ENCODE assay signal across 19 mouse cellular contexts in the genomic region with DNA sequence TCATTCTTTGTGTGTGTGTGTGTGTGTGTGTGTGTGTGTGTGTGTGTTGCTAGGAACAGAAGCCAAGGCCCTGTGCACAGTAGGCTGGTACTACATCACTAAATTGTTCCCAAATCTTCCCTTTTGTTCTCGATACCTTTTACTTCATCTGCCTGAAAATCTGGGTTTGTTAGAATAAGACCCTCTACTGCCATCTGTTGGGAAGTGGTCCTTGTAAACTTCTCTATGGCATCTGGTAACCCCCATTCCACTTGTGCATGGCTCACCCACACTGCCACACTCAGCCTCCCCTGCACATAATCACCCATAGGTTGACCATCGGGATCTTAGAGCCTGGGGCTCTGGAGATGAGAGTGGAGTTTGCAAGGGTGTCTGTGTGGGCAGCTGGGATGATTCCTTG. TPM values are rescaled to one million over a fixed set of nuclear protein-coding genes. Genes with fewer than 3 reads are reported as not detected.
A peak's percentile ranks its signal among the peaks of the same experiment; 100 is the strongest.
DNase-seq lines count a peak whose midpoint lies in the region; ATAC-seq and TF ChIP-seq lines count a peak whose summit lies in the region.
"Had no signal": no experiment of that assay in that cellular context is flagged by ENCODE, and none has a peak within 500 bp of the region (broad histone marks: within the 10 kb centered on the region; RNA-seq: fewer than 3 reads in every experiment).

No protein-coding gene starts in this region.

- no peak overlapping the region for H3K27ac ChIP-seq in hindbrain, postnatal 0 days
- no peak overlapping the region for H3K27ac ChIP-seq in hindbrain, embryonic 10.5 days
- no peak overlapping the region for H3K27ac ChIP-seq in lung, postnatal 0 days (ENCODE audit: low read length)
- H3K27ac ChIP-seq in stomach, postnatal 0 days (replicated peaks) = no peak overlapping the region
- H3K27ac ChIP-seq: embryonic facial prominence, embryonic 15.5 days; forebrain, embryonic 12.5 days; liver, embryonic 13.5 days; midbrain, embryonic 10.5 days had no signal

- no peak for ATAC-seq in hindbrain, postnatal 0 days
- no peak for ATAC-seq in lung, postnatal 0 days
- no peak for ATAC-seq in stomach, postnatal 0 days (ENCODE audit: low FRiP score, low TSS enrichment)
- ATAC-seq: CD4-positive, CD25-positive, alpha-beta regulatory T cell, adult 4 months had no signal

- H3K4me2 ChIP-seq in hindbrain, postnatal 0 days (ENCODE audit: low read depth, low read length) = no peak overlapping the region
- H3K4me2 ChIP-seq in lung, postnatal 0 days (replicated peaks; ENCODE audit: low read depth, low read length) = no peak overlapping the region
- H3K4me2 ChIP-seq in stomach, postnatal 0 days (replicated peaks; ENCODE audit: low read depth) = no peak overlapping the region
- H3K4me2 ChIP-seq: embryonic facial prominence, embryonic 15.5 days; forebrain, embryonic 12.5 days; heart, embryonic 11.5 days; liver, embryonic 13.5 days had no signal

- TF ChIP-seq CTCF in hindbrain, postnatal 0 days (IDR thresholded peaks at IDR 0.05; ENCODE audit: low read depth) = peak; percentile 64
- TF ChIP-seq CTCF in lung, postnatal 0 days (IDR thresholded peaks at IDR 0.05) = peak; percentile 37
- peak; percentile 8; the same call in 1 of the 2 replicates for TF ChIP-seq CTCF in brain, embryonic 14.5 days (IDR thresholded peaks at IDR 0.05; ENCODE audit: borderline replicate concordance, extremely low read depth, insufficient read depth, insufficient read length)
- TF ChIP-seq CTCF in stomach, postnatal 0 days (IDR thresholded peaks at IDR 0.05; ENCODE audit: low read depth) = peak; percentile 54

- DNase-seq in hindbrain, postnatal 0 days (ENCODE audit: low spot score) = peak; percentile 73
- DNase-seq in hindbrain, embryonic 10.5 days (ENCODE audit: low spot score) = no peak
- DNase-seq in lung, postnatal 0 days (ENCODE audit: low spot score) = no peak
- no peak for DNase-seq in lung, postnatal 14 days
- DNase-seq in brain, embryonic 14.5 days (ENCODE audit: low read depth) = peak; percentile 46
- DNase-seq in stomach, postnatal 0 days (ENCODE audit: low spot score) = no peak
- no peak for DNase-seq in ovary, adult 18-20 months (ENCODE audit: low spot score)
- DNase-seq: adrenal gland, adult 2 months; cerebellum, adult 11-12 months; kidney, adult 8-10 months; kidney, postnatal 4 days; liver, embryonic 13.5 days; right cerebral cortex, adult 18-20 months; thymus, adult 2 months had no signal

- no peaks in the 10 kb centered on the region for H3K4me1 ChIP-seq in hindbrain, postnatal 0 days (ENCODE audit: insufficient read depth, low read length)
- H3K4me1 ChIP-seq in hindbrain, embryonic 10.5 days (replicated peaks) = peaks cover 25% of the 10 kb centered on the region
- H3K4me1 ChIP-seq in lung, postnatal 0 days (ENCODE audit: insufficient read depth, low read depth, low read length) = no peaks in the 10 kb centered on the region
- H3K4me1 ChIP-seq in stomach, postnatal 0 days (replicated peaks; ENCODE audit: control insufficient read depth, insufficient read depth) = 0 out of 2 replicates have a peak, but pooled peaks cover 3% of the 10 kb centered on the region
- H3K4me1 ChIP-seq: liver, embryonic 13.5 days had no signal

- no peak for TF ChIP-seq POLR2A in brain, embryonic 14.5 days (IDR thresholded peaks at IDR 0.05; ENCODE audit: borderline replicate concordance, extremely low read depth, insufficient read depth, insufficient read length, poor library complexity, severe bottlenecking)

- TF ChIP-seq EP300 in lung, postnatal 0 days (IDR thresholded peaks at IDR 0.05) = no peak
- TF ChIP-seq EP300 in stomach, postnatal 0 days (optimal IDR thresholded peaks at IDR 0.05) = no peak

- WGBS in hindbrain, postnatal 0 days = 66% methylated on average over 2 of the region's 2 CpGs
- 83% methylated on average over 2 of the region's 2 CpGs for WGBS in hindbrain, embryonic 10.5 days
- 69% methylated on average over 2 of the region's 2 CpGs for WGBS in lung, postnatal 0 days
- 72% methylated on average over 2 of the region's 2 CpGs for WGBS in stomach, postnatal 0 days

- H3K4me3 ChIP-seq in hindbrain, postnatal 0 days (ENCODE audit: low read length) = no peak overlapping the region
- H3K4me3 ChIP-seq in hindbrain, embryonic 10.5 days = no peak overlapping the region
- no peak overlapping the region for H3K4me3 ChIP-seq in lung, postnatal 0 days (ENCODE audit: low read depth, low read length)
- no peak overlapping the region for H3K4me3 ChIP-seq in stomach, postnatal 0 days (ENCODE audit: low read depth, low read length)
- H3K4me3 ChIP-seq: embryonic facial prominence, embryonic 15.5 days; forebrain, embryonic 12.5 days; liver, embryonic 13.5 days; midbrain, embryonic 10.5 days had no signal

- H3K9ac ChIP-seq in hindbrain, postnatal 0 days (replicated peaks; ENCODE audit: low read length) = no peak overlapping the region
- H3K9ac ChIP-seq in lung, postnatal 0 days (replicated peaks; ENCODE audit: low read depth) = no peak overlapping the region
- H3K9ac ChIP-seq in stomach, postnatal 0 days (ENCODE audit: low read length) = no peak overlapping the region
- H3K9ac ChIP-seq: embryonic facial prominence, embryonic 15.5 days; forebrain, embryonic 12.5 days; liver, embryonic 13.5 days had no signal

- H3K27me3 ChIP-seq in hindbrain, postnatal 0 days (ENCODE audit: insufficient read depth, low read length) = no peaks in the 10 kb centered on the region
- no peaks in the 10 kb centered on the region for H3K27me3 ChIP-seq in hindbrain, embryonic 10.5 days (ENCODE audit: insufficient read depth, poor library complexity, severe bottlenecking)
- H3K27me3 ChIP-seq in lung, postnatal 0 days (replicated peaks; ENCODE audit: insufficient read depth, low read length) = no peaks in the 10 kb centered on the region
- H3K27me3 ChIP-seq in stomach, postnatal 0 days (ENCODE audit: control insufficient read depth, insufficient read depth, low read length) = no peaks in the 10 kb centered on the region
- H3K27me3 ChIP-seq: embryonic facial prominence, embryonic 15.5 days; forebrain, embryonic 12.5 days; liver, embryonic 13.5 days had no signal

- H3K36me3 ChIP-seq in hindbrain, postnatal 0 days (ENCODE audit: insufficient read depth, low read length) = no peaks in the 10 kb centered on the region
- peaks cover 17% of the 10 kb centered on the region for H3K36me3 ChIP-seq in hindbrain, embryonic 10.5 days
- no peaks in the 10 kb centered on the region for H3K36me3 ChIP-seq in lung, postnatal 0 days (ENCODE audit: insufficient read depth, low read length)
- no peaks in the 10 kb centered on the region for H3K36me3 ChIP-seq in stomach, postnatal 0 days (ENCODE audit: control insufficient read depth, insufficient read depth, low read length)
- H3K36me3 ChIP-seq: forebrain, embryonic 12.5 days; liver, embryonic 13.5 days had no signal

- no peaks in the 10 kb centered on the region for H3K9me3 ChIP-seq in hindbrain, postnatal 0 days (ENCODE audit: low read length)
- H3K9me3 ChIP-seq in hindbrain, embryonic 10.5 days = no peaks in the 10 kb centered on the region
- H3K9me3 ChIP-seq in lung, postnatal 0 days (ENCODE audit: low read length) = no peaks in the 10 kb centered on the region
- no peaks in the 10 kb centered on the region for H3K9me3 ChIP-seq in stomach, postnatal 0 days (ENCODE audit: control insufficient read depth, low read length)
- H3K9me3 ChIP-seq: embryonic facial prominence, embryonic 15.5 days; forebrain, embryonic 12.5 days; liver, embryonic 13.5 days; midbrain, embryonic 10.5 days had no signal

RNA-seq across cellular contexts. Expression of a gene that starts 31.2 kb away (rescaled TPM):
- 7.6 and 8.4 TPM in 2 replicates for total RNA-seq in hindbrain, postnatal 0 days (2014; rRNA removed)
- 5.5 and 7.0 TPM in 2 replicates for polyA plus RNA-seq in hindbrain, postnatal 0 days (2015; fragmentation: Nextera tagmentation; extraction: Ambion mirVana)
- polyA plus RNA-seq in hindbrain, embryonic 10.5 days (2016; fragmentation: Nextera tagmentation; extraction: Ambion mirVana) = 6.8 and 8.3 TPM in 2 replicates
- polyA plus RNA-seq in lung, postnatal 0 days (2015; fragmentation: Nextera tagmentation; extraction: Ambion mirVana) = 27.8 and 29.9 TPM in 2 replicates
- 13.8 and 16.0 TPM in 2 replicates for polyA plus RNA-seq in brain, embryonic 14.5 days (2012; rRNA removed)
- polyA plus RNA-seq in stomach, postnatal 0 days (2015; fragmentation: Nextera tagmentation; extraction: Ambion mirVana) = 7.4 and 9.0 TPM in 2 replicates

Comparison
In these comparisons a context has a peak if more than half of its experiments do, and no peak if none do; other contexts are left out.
1. DNase-seq: peak in hindbrain, postnatal 0 days (single experiment) and brain, embryonic 14.5 days (single experiment); none in hindbrain, embryonic 10.5 days (single experiment), lung, postnatal 0 days (single experiment), lung, postnatal 14 days (single experiment), stomach, postnatal 0 days (single experiment) and ovary, adult 18-20 months (single experiment).
2. CTCF ChIP-seq: peak in every context shown above with its lines; median percentile 64 in hindbrain, postnatal 0 days; 54 in stomach, postnatal 0 days; 37 in lung, postnatal 0 days; 8 in brain, embryonic 14.5 days.